Mouse (Mus musculus) neutrophil, adult 65 days (primary cell): ENCODE results near the gene Defb21. TPM values are rescaled to one million over a fixed set of nuclear protein-coding genes. Genes with fewer than 3 reads are reported as not detected.

ENCODE experiments used
- total RNA-seq: library from RNA; stranded (reverse); gene quantifications from 2 replicates; pipeline ENCODE4 v1.2.4, GENCODE M21; 2023

Defb21 gene
- total RNA-seq: not detected in 2 replicates

GRCm38 (mm10) chr2:152572114-152572794 lies at the start of gene Defb21:
Defb21 (plus strand) TSS chr2:152572744.

DNA sequence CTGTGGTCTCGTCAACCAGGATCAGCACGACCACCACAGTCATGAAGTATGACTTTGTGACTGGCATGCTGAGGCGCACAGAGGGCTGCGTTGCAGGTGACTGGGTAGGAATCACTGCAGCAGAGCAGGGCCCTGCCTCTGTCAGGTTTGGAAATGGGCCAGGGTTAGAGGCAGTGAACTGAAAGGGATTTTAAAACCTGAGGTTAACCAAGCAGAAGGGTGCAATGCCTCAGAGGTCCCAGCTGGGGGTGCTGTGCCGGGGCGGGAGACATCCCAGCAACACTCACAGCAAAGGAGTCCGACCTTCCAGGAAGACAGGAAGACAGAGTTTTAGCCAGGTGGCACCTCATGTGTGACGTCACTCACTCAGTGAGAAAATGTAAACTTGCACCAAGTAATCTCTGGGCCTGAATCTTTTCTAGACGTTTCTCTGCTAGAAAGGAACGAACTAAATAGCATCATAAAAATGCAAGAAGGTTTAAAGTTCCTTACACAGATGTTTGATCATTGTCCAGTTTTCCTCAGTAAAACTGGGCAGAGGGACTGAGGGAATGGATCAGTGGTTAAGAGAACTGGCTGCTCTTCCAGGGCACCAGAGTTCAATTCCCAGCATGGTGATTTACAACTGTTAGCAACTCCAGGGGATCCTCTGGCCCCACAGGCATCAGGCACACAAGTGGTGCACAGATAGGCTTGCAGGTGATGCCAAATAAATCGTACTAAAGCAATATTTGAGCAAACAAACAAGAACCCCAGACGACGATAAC lies 32.4 kb upstream of the Defb21 start, which contains the start of gene Defb29:
Defb29 (minus strand) TSS at position 155 of the 767 bp plus-strand sequence.

GRCm38 (mm10) chr2:152569038-152569437 lies 3.5 kb upstream of the Defb21 start, which contains the start of gene Gm17416:
Gm17416 (plus strand) TSS chr2:152569338.

DNA sequence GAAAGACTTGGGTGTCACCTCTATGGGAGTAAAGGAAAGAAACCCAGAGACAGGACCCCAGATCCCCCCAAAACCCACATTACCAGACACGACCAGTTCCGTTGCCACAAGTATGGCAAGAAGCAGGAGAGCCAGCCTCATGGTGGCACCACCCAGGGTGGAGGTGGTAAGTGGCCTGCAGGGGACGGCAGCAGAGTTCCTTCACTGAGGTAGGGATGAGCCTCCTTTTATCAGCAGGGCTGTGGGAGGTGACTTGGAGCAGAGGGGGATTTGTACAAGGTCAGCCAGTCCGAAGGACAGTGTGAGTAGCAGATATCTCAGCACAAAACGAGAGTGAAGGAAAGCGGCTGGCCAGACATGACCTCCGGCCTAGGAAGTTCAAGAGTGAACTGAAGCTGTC lies 7.6 kb downstream of the Defb21 start, which contains the start of gene Defb19:
Defb19 (minus strand) TSS at position 206 of the 400 bp plus-strand sequence.

GRCm38 (mm10) chr2:152599299-152599698 lies 26.8 kb downstream of the Defb21 start, which contains the start of gene Defb45:
Defb45 (minus strand) TSS chr2:152599399.

GRCm38 (mm10) chr2:152604057-152604456 lies 31.5 kb downstream of the Defb21 start, which contains the start of gene Defb36:
Defb36 (plus strand) TSS chr2:152604327.

DNA sequence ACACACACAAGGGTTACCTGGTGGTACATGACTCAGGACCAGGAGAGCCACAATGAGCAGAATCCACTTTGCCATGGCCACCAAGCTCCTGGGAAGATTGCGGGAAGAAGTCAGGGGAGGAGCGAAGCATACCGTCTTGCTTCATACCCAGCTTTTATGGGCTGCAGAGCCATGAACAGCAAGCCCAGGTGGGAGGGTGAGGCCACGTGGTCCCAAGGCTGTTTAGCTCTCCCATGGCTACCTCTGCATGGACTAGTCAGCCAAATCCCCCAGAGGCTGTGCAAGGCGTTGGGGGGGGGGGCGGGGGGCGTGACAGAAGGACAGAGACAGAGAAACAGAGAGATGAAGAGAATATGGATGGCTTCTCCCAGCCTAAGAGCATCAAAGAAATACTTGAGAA lies 50.4 kb downstream of the Defb21 start, which contains the start of gene Defb25:
Defb25 (minus strand) TSS at position 101 of the 400 bp plus-strand sequence.

Other genes starting within 250 kb of the Defb21 start
- gene Rbck1, start 240.1 kb upstream of the Defb21 start, total RNA-seq: 72.2 and 90.2 TPM in 2 replicates
- gene Trib3, start 228.7 kb upstream of the Defb21 start, total RNA-seq: 4.0 and 5.2 TPM in 2 replicates
- gene Nrsn2, start 196.1 kb upstream of the Defb21 start, total RNA-seq: not detected in 2 replicates
- gene Sox12, start 174.7 kb upstream of the Defb21 start, total RNA-seq: 0.20 and 0.22 TPM in 2 replicates
- gene Zcchc3, start 157.7 kb upstream of the Defb21 start, total RNA-seq: 0.61 and 1.2 TPM in 2 replicates
- gene 6820408C15Rik, start 157.2 kb upstream of the Defb21 start, total RNA-seq: not detected in 2 replicates
- gene Defb23, start 108.1 kb upstream of the Defb21 start, total RNA-seq: not detected in 2 replicates
- not detected in 2 replicates for gene Defb20, start 95.7 kb upstream of the Defb21 start, total RNA-seq
- gene Defb22, start 82.6 kb upstream of the Defb21 start, total RNA-seq: not detected in 2 replicates
- not detected in 2 replicates for gene Defb26, start 61.1 kb upstream of the Defb21 start, total RNA-seq
- gene Defb28, start 54.5 kb upstream of the Defb21 start, total RNA-seq: not detected in 2 replicates
- not detected in 2 replicates for gene Defb29, start 32.6 kb upstream of the Defb21 start, total RNA-seq
- gene Gm17416, start 3.4 kb upstream of the Defb21 start, total RNA-seq: not detected in 2 replicates
- not detected in 2 replicates for gene Defb19, start 7.6 kb downstream of the Defb21 start, total RNA-seq
- not detected in 2 replicates for gene Defb45, start 26.7 kb downstream of the Defb21 start, total RNA-seq
- gene Defb36, start 31.6 kb downstream of the Defb21 start, total RNA-seq: not detected in 2 replicates
- not detected in 2 replicates for gene Defb25, start 50.3 kb downstream of the Defb21 start, total RNA-seq
- 6.2 and 7.2 TPM in 2 replicates for gene Rem1, start 54.2 kb downstream of the Defb21 start, total RNA-seq
- gene H13, start 96.7 kb downstream of the Defb21 start, total RNA-seq: 141 and 159 TPM in 2 replicates
- gene Mcts2, start 114.3 kb downstream of the Defb21 start, total RNA-seq: 17.7 and 36.2 TPM in 2 replicates
- 33.0 and 36.5 TPM in 2 replicates for gene Id1, start 163.5 kb downstream of the Defb21 start, total RNA-seq
- not detected in 2 replicates for gene Cox4i2, start 181.4 kb downstream of the Defb21 start, total RNA-seq